Comparison of ENCODE assay signal across 8 mouse cellular contexts in genomic region chr7:73376101-73377001, GRCm38 (mm10). TPM values are rescaled to one million over a fixed set of nuclear protein-coding genes. Genes with fewer than 3 reads are reported as not detected.
DNase-seq lines count a peak whose midpoint lies in the region; ATAC-seq and TF ChIP-seq lines count a peak whose summit lies in the region.

No protein-coding gene starts in this region.

- H3K36me3 ChIP-seq in forebrain, embryonic 14.5 days (ENCODE audit: control insufficient read depth, insufficient read depth, low read length) = no peaks in the 10 kb centered on the region
- H3K36me3 ChIP-seq in liver, postnatal 0 days (replicated peaks; ENCODE audit: insufficient read depth, low read length) = no peaks in the 10 kb centered on the region

- no peaks in the 10 kb centered on the region for H3K9me3 ChIP-seq in forebrain, embryonic 14.5 days (replicated peaks; ENCODE audit: control insufficient read depth, low read length)
- no peaks in the 10 kb centered on the region for H3K9me3 ChIP-seq in liver, postnatal 0 days (ENCODE audit: low read length)

- H3K9ac ChIP-seq in forebrain, embryonic 14.5 days (ENCODE audit: low read length) = peak overlapping the region; percentile 92
- no peak overlapping the region for H3K9ac ChIP-seq in liver, postnatal 0 days (replicated peaks)

- peak overlapping the region; percentile 84 for H3K4me3 ChIP-seq in forebrain, embryonic 14.5 days (ENCODE audit: low read depth, low read length)
- H3K4me3 ChIP-seq in layer of hippocampus, adult 2 months = peak overlapping the region; percentile 74
- H3K4me3 ChIP-seq in liver, postnatal 0 days (ENCODE audit: low read depth, low read length) = peak overlapping the region; percentile 43

- WGBS in forebrain, embryonic 14.5 days = under 1% methylated on average over 39 of the region's 39 CpGs
- WGBS in liver, postnatal 0 days (ENCODE audit: insufficient replicate concordance) = 2% methylated on average over 39 of the region's 39 CpGs

- DNase-seq in Muller cell, postnatal 12 days (ENCODE audit: inconsistent ontology term) = peak; percentile 76
- peak; percentile 43 for DNase-seq in c-Kit-positive CD71-positive TER-119-positive erythroid progenitor cells, embryonic 14.5 days (ENCODE audit: low spot score)
- DNase-seq in forebrain, embryonic 14.5 days (ENCODE audit: low spot score) = peak; percentile 97
- peak; percentile 79 to 81 for DNase-seq in layer of hippocampus, adult 2 months (ENCODE audit: low spot score in 2 of 2)
- peak; percentile 31 for DNase-seq in liver, postnatal 0 days
- DNase-seq in retina, adult 2 months (ENCODE audit: low read depth, low spot score) = peak; percentile 56

- peak; percentile 90 for TF ChIP-seq CTCF in layer of hippocampus, adult 2 months (conservative IDR thresholded peaks at IDR 0.05)
- peak; percentile 68 for TF ChIP-seq CTCF in liver, postnatal 0 days (IDR thresholded peaks at IDR 0.05; ENCODE audit: low read depth)

- TF ChIP-seq EP300 in liver, postnatal 0 days (IDR thresholded peaks at IDR 0.05; ENCODE audit: low read depth) = no peak

- H3K4me1 ChIP-seq in forebrain, embryonic 14.5 days (ENCODE audit: control insufficient read depth, insufficient read depth, low read length) = peaks cover 37% of the 10 kb centered on the region
- peaks cover 14% of the 10 kb centered on the region for H3K4me1 ChIP-seq in liver, postnatal 0 days (ENCODE audit: insufficient read depth)

- H3K4me2 ChIP-seq in forebrain, embryonic 14.5 days (ENCODE audit: low read length) = peak overlapping the region; percentile 92
- peak overlapping the region; percentile 75 for H3K4me2 ChIP-seq in liver, postnatal 0 days (ENCODE audit: low read depth, low read length)

- ATAC-seq in forebrain, embryonic 14.5 days = peak; percentile 40
- peak; percentile 55 to 61 for ATAC-seq in hematopoietic stem cell, adult 5-6 weeks (replicated peaks in 1 of 2; ENCODE audit: insufficient read depth in 1 of 2, low FRiP score in 2 of 2, low TSS enrichment in 1 of 2, low read depth in 1 of 2, poor library complexity in 2 of 2, severe bottlenecking in 2 of 2)
- ATAC-seq in liver, postnatal 0 days = no peak
- no peak for ATAC-seq in activated CD4-positive, CD25-positive, alpha-beta regulatory T cell, adult 4 months

- peak overlapping the region; percentile 94 for H3K27ac ChIP-seq in forebrain, embryonic 14.5 days (ENCODE audit: low read depth, low read length)
- H3K27ac ChIP-seq in layer of hippocampus, adult 2 months = peak overlapping the region; percentile 90
- no peak overlapping the region for H3K27ac ChIP-seq in liver, postnatal 0 days (ENCODE audit: low read depth)

- H3K27me3 ChIP-seq in forebrain, embryonic 14.5 days (replicated peaks; ENCODE audit: control insufficient read depth, insufficient read depth, low read length) = no peaks in the 10 kb centered on the region
- H3K27me3 ChIP-seq in liver, postnatal 0 days (ENCODE audit: insufficient read depth, low read length) = peaks cover 69% of the 10 kb centered on the region

RNA-seq across cellular contexts. Expression of gene Rgma, which starts 1.0 kb away (rescaled TPM):
- 20.6 and 23.6 TPM in 2 replicates for polyA plus RNA-seq in forebrain, embryonic 14.5 days (2014; fragmentation: Nextera tagmentation; extraction: Ambion mirVana)
- total RNA-seq in hematopoietic stem cell, adult 5-6 weeks (2017) = not detected in 2 replicates
- 10 to 100 TPM; 45.9 to 53.2 TPM for total RNA-seq in layer of hippocampus, adult 2 months (2021)
- polyA plus RNA-seq in liver, postnatal 0 days (2015; fragmentation: Nextera tagmentation; extraction: Ambion mirVana) = 0.12 TPM in 2 replicates
- polyA plus RNA-seq in activated CD4-positive, CD25-positive, alpha-beta regulatory T cell, adult 4 months (2017; shearing (Covaris generic)) = not detected

Comparison
In these comparisons a context has a peak if more than half of its experiments do, and no peak if none do; other contexts are left out.
1. DNase-seq: peak in every context shown above with its lines; median percentile 97 in forebrain, embryonic 14.5 days; 80 in layer of hippocampus, adult 2 months; 76 in Muller cell, postnatal 12 days; 56 in retina, adult 2 months; 43 in c-Kit-positive CD71-positive TER-119-positive erythroid progenitor cells, embryonic 14.5 days; 31 in liver, postnatal 0 days.
2. ATAC-seq: peak in forebrain, embryonic 14.5 days (single experiment) and hematopoietic stem cell, adult 5-6 weeks (2 of 2); none in liver, postnatal 0 days (single experiment) and activated CD4-positive, CD25-positive, alpha-beta regulatory T cell, adult 4 months (single experiment).
3. RNA of gene Rgma, which starts 1.0 kb away (polyA plus RNA-seq): 20.6 to 23.6 TPM in forebrain, embryonic 14.5 days; 0.12 TPM in liver, postnatal 0 days and not detected in activated CD4-positive, CD25-positive, alpha-beta regulatory T cell, adult 4 months; every median in the first group is over 10 times any median in the second.
4. Peak in every context shown above with its lines, with median percentiles within 50 percentile points of each other: H3K4me3 ChIP-seq.